Mouse (Mus musculus) spleen, adult 18-20 months (tissue): Measurements from ENCODE around the gene Rrp9.

ENCODE experiments used
- DNase-seq, 2 experiments: peaks; one replicate each; pipeline ENCODE4 v3.0.0; 2022; ENCODE audit warnings: mixed read lengths in 2 of 2

Gene Rrp9

GRCm38 (mm10) chr9:106475663-106476001 lies at the start of gene Rrp9:
Gene Rrp9, plus strand, starts transcription at chr9:106475963.
- DNase-seq: no peak

- DNase-seq: no peak
These were observed 47.0 kb upstream of the Rrp9 start for GRCm38 (mm10) chr9:106428719-106429220.

GRCm38 (mm10) chr9:106429221-106430014 lies 46.3 kb upstream of the Rrp9 start, which contains the start of gene Rpl29:
Gene Rpl29, plus strand, starts transcription at chr9:106429454.
- peak; percentile 87 to 94 for DNase-seq

GRCm38 (mm10) chr9:106430015-106430264 lies 45.8 kb upstream of the Rrp9 start:
- DNase-seq: no peak

- DNase-seq: no peak
These were observed 42.4 kb upstream of the Rrp9 start for GRCm38 (mm10) chr9:106433389-106433788.

GRCm38 (mm10) chr9:106436566-106436965 lies 39.2 kb upstream of the Rrp9 start:
- DNase-seq: no peak

GRCm38 (mm10) chr9:106442680-106443079 lies 33.1 kb upstream of the Rrp9 start:
- no peak for DNase-seq

- DNase-seq: no peak
These were observed 30.9 kb upstream of the Rrp9 start for GRCm38 (mm10) chr9:106444836-106445235.

- DNase-seq: peak; percentile 82 to 85
These were observed 28.4 kb upstream of the Rrp9 start, which contains the start of the genes Abhd14b and Abhd14a for GRCm38 (mm10) chr9:106447348-106447747. Gene Abhd14b, plus strand, starts transcription at chr9:106447459. Gene Abhd14a, minus strand, starts transcription at chr9:106447678.

GRCm38 (mm10) chr9:106447951-106448350 lies 27.8 kb upstream of the Rrp9 start:
- no peak for DNase-seq

GRCm38 (mm10) chr9:106448498-106449031 lies 27.2 kb upstream of the Rrp9 start:
- peak; percentile 48 to 66 for DNase-seq

GRCm38 (mm10) chr9:106449947-106450346 lies 25.8 kb upstream of the Rrp9 start:
- no peak for DNase-seq

- DNase-seq: no peak
These were observed 25.1 kb upstream of the Rrp9 start for GRCm38 (mm10) chr9:106450661-106451060.

GRCm38 (mm10) chr9:106451298-106451697 lies 24.5 kb upstream of the Rrp9 start:
- DNase-seq: no peak

- no peak for DNase-seq
These were observed 23.9 kb upstream of the Rrp9 start for GRCm38 (mm10) chr9:106451899-106452298.

GRCm38 (mm10) chr9:106452351-106452750 lies 23.4 kb upstream of the Rrp9 start:
- no peak for DNase-seq

- DNase-seq: no peak
These were observed 22.9 kb upstream of the Rrp9 start for GRCm38 (mm10) chr9:106452821-106453220.

- peak in 1 of 2 experiments; percentile 43 for DNase-seq
These were observed 22.3 kb upstream of the Rrp9 start, which contains the start of gene Pcbp4 for GRCm38 (mm10) chr9:106453271-106454070. Gene Pcbp4, plus strand, starts transcription at chr9:106453291.

- no peak for DNase-seq
These were observed 21.5 kb upstream of the Rrp9 start for GRCm38 (mm10) chr9:106454071-106454761.

GRCm38 (mm10) chr9:106454888-106455681 lies 20.7 kb upstream of the Rrp9 start:
- DNase-seq: no peak

- DNase-seq: no peak
These were observed 19.2 kb upstream of the Rrp9 start for GRCm38 (mm10) chr9:106456325-106457162.
